Mouse (Mus musculus) lung, postnatal 14 days (tissue): ENCODE data around the gene Tap1.

Source experiments
- DNase-seq: peaks from one replicate; pipeline ENCODE4 v3.0.0; 2021

Gene Tap1

GRCm38 (mm10) chr17:34179913-34180859, 7.2 kb upstream of the Tap1 start:
- DNase-seq: no peak

- DNase-seq: no peak
These were observed 3.7 kb upstream of the Tap1 start for GRCm38 (mm10) chr17:34183564-34184219.

DNA sequence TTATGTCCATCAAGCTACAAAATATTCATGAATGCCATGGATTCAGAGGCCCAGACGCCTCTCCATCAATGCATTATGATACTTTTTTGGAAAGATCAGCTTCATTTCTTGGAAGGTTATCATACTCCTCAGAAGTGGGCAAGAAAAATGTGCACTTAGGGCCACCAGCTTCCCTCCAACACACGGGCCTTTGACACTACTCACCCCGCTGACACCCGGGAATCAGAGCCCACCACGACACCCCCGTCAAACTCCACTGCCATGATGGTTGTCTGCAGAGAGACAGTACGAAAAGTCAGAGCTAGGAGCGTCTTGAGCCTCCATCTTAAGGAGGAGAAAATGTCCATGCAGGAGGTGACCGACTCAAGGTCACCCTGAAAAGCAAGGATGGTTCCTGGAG, 1.8 kb upstream of the Tap1 start:
- no peak for DNase-seq

DNA sequence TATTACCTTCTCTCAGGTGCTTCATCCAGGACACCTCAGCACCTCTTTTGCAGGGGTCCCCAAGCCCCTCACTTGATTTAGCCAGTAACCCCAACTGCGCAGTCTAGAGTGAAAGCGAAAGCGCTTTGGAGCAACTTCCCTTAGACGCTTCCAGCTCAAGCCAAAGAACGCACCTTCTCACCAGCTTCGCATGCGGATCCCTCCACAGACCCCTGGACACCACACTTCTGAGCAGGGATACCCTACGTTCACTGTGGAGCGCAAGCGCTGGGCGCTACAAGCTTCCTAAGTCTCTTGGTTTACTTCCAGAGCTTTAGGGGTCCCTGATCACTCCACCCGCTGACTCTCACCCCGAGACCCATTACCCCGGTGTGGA, 480 bp upstream of the Tap1 start:
- peak; percentile 44 for DNase-seq

DNA sequence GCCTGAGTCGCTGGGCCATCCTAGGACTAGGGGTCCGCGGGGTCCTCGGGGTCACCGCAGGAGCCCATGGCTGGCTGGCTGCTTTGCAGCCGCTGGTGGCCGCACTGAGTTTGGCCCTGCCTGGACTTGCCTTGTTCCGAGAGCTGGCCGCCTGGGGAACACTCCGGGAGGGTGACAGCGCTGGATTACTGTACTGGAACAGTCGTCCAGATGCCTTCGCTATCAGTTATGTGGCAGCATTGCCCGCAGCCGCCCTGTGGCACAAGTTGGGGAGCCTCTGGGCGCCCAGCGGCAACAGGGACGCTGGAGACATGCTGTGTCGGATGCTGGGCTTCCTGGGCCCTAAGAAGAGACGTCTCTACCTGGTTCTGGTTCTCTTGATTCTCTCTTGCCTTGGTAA, 657 bp downstream of the Tap1 start:
- DNase-seq: no peak

GRCm38 (mm10) chr17:34188986-34189385, 1.6 kb downstream of the Tap1 start:
- no peak for DNase-seq

DNA sequence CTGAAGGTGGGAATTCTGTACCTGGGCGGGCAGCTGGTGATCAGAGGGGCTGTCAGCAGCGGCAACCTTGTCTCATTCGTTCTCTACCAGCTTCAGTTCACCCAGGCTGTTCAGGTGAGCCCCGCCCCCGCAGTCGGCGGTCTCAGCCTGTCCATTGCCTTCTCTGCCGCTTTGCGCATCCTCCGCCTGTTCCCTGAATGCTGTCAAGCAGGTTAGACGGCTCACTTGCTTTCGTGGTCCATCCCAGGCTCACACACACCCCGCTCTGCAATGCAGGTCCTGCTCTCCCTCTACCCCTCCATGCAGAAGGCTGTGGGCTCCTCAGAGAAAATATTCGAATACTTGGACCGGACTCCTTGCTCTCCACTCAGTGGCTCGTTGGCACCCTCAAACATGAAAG, 5.5 kb downstream of the Tap1 start:
- DNase-seq: no peak

DNA sequence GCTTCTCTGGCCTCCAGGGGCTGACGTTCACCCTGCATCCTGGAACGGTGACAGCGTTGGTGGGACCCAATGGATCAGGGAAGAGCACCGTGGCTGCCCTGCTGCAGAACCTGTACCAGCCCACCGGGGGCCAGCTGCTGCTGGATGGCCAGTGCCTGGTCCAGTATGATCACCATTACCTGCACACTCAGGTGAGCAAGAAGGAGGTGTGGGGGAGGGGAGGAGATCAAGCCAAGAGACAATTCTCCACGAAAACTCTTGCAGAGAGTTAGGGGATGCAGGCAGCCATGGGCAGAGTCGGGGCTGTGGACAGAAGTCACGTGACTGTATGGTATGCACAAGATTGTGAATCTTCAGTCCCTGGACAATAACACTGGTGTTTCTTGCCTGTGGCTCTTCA, 6.1 kb downstream of the Tap1 start:
- DNase-seq: no peak

- no peak for DNase-seq
These were observed 7.4 kb downstream of the Tap1 start for GRCm38 (mm10) chr17:34194723-34195122.

GRCm38 (mm10) chr17:34196491-34196890, 9.1 kb downstream of the Tap1 start:
- no peak for DNase-seq

DNA sequence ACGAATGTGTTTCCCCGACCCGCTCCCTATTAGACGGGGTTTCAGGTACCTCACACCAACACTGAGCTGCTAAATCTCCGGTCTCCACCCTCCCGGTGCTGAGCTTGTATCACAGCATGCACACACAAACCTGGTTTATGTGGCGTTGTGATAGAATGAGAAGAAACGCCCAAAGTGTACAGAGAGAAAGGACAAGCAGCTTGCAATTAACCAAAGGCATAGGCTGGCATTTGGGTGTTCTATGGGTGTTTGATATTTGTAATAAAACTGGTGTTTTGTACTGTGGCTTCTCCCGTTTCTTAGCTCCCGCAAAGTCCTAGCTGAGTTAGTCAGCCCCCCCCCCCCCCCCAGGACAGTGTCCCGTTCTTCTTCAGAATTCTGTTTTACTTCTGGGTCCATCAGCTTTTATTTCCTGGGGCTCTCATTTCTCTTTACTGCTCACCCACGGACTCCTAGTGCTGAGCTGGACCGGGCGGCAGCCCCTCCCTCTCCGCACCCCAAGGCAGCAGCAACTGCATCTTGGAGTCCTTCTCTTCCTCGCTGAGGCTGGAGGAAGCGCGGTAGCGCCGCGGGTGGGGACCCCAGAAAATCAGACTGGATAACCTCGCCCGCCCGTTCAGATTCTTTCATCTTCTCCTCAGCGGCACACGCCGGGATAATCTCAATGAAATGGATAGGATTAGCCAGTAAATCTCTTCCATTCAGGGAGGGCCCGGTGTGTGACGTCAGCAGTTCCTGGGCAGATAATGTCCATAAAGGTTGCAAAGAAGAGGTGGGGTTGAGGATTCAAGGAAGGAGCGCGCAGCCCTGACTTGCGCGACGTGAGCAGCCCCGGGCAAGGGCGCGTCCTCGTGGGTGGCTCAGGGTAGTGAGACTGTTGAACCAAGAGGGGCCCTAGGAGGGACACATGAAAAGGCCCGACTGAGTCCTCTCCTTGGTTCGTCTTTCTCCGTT, 9.9 kb downstream of the Tap1 start, which contains the start of gene Psmb8:
Gene Psmb8 (plus strand): TSS at position 781 of the 954 bp plus-strand sequence.
- DNase-seq: peak; percentile 97

GRCm38 (mm10) chr17:34197904-34198520, 10.7 kb downstream of the Tap1 start:
- DNase-seq: peak; percentile 69

DNA sequence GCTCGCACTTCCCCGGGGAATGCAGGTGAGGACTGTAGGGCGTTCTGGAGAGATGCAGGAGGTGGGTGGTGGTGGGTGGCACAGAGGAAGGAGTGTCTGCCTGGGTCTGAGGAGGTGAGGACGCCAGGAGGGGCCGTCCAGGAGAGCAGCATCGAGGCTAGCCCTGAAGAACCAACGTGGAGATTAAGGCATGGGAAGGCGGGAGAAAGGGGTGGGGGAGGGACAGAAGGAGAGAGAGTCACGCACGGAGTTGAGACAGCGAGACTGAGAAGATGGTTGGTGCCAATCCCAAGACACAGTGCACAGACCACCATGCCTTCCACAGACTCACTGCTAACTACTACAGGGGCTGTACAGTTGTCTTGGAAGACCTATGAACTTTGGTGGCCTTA, 11.2 kb downstream of the Tap1 start:
- no peak for DNase-seq

DNA sequence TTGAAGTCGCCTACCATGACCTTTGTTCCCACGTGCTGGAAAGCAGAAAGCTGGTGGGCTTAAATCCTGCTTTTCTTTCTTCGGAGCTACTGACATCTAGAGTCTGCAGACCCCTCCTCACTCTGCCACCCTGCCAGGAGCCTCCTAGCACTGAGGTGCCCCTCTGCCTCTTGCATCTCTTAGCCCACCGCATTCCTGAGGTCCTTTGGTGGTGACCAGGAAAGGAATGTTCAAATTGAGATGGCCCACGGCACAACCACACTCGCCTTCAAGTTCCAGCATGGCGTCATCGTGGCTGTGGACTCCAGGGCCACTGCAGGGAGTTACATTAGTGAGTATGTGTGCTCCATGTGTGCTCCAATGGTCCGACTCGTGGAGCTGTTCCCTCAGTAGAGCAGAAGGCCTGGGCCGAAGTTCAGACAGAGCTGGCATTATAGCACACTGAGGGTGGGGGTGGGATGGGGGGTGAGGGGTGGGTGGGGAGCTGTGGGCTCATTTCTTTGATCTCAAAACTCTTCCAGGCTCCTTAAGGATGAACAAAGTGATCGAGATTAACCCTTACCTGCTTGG, 11.8 kb downstream of the Tap1 start:
- no peak for DNase-seq

DNA sequence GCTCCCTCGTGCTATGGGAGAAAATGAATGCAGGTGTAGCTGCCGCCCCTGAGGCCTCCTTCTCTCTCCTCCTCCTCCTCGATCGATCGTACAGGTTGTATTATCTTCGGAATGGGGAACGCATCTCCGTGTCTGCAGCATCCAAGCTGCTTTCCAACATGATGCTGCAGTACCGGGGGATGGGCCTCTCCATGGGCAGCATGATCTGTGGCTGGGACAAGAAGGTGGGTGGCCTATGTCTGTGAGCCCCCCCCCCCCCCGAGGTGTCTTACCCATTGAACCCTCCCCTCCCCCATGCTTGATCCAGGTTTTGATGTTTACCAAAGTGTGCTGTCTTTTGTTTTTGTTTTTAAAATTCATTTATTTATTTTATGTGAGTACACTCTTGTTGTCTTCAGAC, 12.7 kb downstream of the Tap1 start:
- no peak for DNase-seq

DNA sequence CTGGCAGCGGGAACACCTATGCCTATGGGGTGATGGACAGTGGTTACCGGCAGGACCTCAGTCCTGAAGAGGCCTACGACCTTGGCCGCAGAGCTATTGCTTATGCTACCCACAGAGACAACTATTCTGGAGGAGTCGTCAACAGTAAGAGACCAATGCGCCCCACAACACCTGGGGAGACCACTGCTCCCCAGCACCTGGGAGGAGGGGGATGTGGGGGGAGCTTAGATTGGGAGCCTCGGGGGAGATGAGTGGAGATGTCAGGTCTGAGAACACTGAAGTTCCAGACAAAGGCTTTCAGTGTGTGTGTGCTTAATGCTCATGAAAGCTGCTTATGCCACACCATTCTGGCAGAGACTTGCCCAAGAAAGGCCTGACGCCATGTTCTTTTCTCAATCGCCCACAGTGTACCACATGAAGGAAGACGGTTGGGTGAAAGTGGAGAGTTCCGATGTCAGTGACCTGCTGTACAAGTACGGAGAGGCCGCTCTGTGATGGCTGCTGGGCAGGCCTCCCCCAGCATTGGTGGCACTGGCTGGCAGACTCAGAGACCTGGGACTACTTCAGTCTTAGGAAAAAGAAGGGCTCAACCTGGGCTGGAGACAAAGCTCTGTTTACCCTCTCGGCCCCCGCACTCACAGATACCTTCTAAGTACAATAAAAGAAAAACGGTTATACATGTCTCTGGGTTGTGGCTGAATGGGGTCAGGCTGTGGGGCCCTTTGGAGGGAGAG, 13.6 kb downstream of the Tap1 start:
- no peak for DNase-seq

- DNase-seq: no peak
These were observed 14.2 kb downstream of the Tap1 start for GRCm38 (mm10) chr17:34201506-34202055.

- DNase-seq: no peak
These were observed 15.5 kb downstream of the Tap1 start for GRCm38 (mm10) chr17:34202760-34203442.

DNA sequence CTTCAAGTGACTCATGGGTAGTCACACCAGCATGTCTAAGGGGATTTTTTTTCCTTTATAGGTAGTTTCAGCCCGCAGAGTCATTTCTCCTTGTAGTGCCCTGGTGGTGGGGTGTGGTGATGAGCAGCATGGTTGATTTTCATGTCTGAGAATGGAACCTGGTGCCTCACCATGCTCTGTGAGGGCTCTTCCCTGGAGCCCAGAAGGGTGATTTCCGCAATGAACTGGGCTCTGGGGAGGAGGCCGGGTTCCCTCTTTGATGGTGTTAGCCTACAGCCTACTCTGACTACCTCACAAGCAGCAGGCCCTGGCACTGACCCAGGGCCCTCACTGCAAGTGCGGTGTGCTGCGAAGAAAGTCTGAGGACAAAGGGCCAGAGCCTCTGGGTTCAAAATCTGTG, 16.1 kb downstream of the Tap1 start, which contains the start of gene Tap2:
Gene Tap2 (plus strand): TSS at position 84 of the 400 bp plus-strand sequence.
- DNase-seq: no peak

DNA sequence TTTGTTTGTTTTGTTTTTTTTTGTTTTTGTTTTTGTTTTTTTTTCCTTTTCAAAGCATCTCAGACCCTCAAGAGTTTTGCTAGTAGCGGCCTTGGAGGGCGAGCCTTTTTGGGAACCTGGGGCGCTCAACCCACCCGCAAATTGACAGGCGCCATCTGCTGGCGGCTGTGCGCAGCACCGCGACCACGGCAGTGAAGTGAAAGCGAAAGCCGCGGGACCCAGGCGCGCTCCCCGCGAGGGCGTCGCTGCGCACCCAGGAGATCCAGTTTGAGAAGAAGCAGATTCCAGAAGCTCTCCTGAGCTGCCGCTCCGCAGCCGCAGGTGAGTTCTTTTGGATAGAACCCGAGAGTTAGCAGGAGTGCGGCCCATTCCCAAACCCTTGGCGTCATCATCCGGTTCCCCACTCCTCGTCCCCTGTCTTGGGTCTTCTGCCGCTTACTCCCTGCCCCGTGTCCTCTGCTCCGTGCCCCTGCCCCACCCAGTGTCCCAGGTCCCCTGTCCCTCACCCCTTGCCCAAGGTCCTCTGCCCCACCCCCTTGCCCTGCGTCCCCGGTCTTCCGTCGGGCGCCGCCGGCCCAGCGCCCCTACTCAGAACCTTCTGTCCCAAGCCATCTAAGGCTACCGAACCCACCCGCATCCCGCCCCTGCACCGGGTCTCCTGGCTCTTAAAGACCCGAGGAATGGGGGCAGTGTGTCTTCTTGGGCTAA, 17.1 kb downstream of the Tap1 start:
- peak; percentile 94 for DNase-seq
